Mouse (Mus musculus): ENCODE results near the gene Stard10.

- TF ChIP-seq CTCF (IDR thresholded peaks at IDR 0.05; ENCODE audit: low read depth) (no peak), EP300 (IDR thresholded peaks at IDR 0.05; ENCODE audit: low read depth) (no peak)
Observed at GRCm38 (mm10) chr7:101315699-101316098, 1.2 kb upstream of the Stard10 start.
